Mouse (Mus musculus) C2C12 (cell line): ENCODE measurements at regions not wholly inside any gene's neighbourhood (a gene's known extent, or its start where the extent isn't known, plus 50 kb on each side); places are given as distances from the start of the nearest gene placed in this dataset.

ENCODE experiments used
- CTCF ChIP-seq: IDR thresholded peaks from one replicate; pipeline ENCODE4 v1.5.1; 2011; ENCODE audit not compliant: control insufficient read depth, insufficient read depth, insufficient read length
- MAX ChIP-seq: IDR thresholded peaks from one replicate; pipeline ENCODE4 v1.6.1; 2011; ENCODE audit warnings: mild to moderate bottlenecking, control low read depth
- MYOG ChIP-seq: IDR thresholded peaks from one replicate; pipeline ENCODE4 v1.6.1; 2011; ENCODE audit not compliant: control insufficient read depth, insufficient read length; ENCODE audit errors: extremely low read depth

- TF ChIP-seq CTCF (no peak), MYOG (no peak), MAX (no peak)
Observed at GRCm38 (mm10) chr12:39667701-39668100, 370.1 kb downstream of the Arl4a start.
